Mouse (Mus musculus) liver, embryonic 14.5 days (tissue): ENCODE measurements at regions not wholly inside any gene's neighbourhood (a gene's known extent, or its start where the extent isn't known, plus 50 kb on each side); places are given as distances from the start of the nearest gene placed in this dataset.

Experiments
- CTCF ChIP-seq: IDR thresholded peaks from 2 replicates; pipeline ENCODE4 v1.5.1; 2016; ENCODE audit warnings: antibody characterized with exemption, low read depth, control low read depth
- EP300 ChIP-seq: IDR thresholded peaks from 2 replicates; pipeline ENCODE4 v1.6.1; 2016; ENCODE audit warnings: antibody characterized with exemption, low read depth

DNA sequence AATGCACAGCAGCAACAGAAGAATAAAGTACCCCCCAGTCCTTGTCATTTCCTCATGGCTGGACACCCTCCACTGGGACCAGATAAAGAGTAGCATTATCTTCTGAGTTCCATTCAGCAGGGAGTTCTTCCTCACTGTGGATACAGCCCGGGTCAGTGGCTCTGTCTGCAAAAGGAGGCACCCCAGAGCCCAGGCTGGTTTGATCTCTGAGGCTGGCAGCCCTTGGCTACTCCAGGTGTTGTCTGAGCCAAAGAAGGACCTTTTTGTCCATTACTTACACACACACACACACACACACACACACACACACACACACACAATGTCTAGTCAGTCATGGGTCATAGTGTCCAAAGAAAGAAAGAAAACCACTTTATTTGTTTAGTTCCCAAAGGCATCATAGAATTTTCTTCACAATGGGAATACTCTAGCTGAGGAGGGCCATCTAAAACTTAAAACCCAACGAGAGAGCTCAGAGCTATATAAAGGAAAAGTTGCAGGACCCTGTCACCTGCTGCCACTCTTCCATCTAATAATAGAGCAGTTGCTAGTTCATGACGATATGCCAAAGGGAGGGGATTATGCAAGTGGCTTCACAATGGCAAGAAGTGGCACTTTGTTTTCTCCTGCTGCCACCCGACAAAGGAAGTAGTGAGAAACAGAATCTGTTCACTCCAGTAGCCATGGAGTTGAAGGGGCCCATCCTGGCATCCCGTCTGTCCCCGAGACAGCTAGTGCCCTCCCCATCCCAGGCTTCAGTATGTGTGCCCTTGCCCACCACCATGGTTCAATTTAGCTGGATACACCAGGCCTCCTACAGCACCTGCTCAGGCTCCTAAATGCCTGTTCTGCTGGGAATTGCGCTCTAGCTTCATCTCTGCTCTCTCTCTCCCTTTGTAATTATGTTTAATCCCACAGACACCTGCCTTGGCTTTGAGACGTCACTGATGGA lies 480.4 kb upstream of the Nrsn1 start:
- TF ChIP-seq CTCF (no peak), EP300 (no peak)
